Mouse (Mus musculus) neural tube, postnatal 0 days (tissue): Measurements from ENCODE around the gene Poldip3. TPM values are rescaled to one million over a fixed set of nuclear protein-coding genes. Genes with fewer than 3 reads are reported as not detected.

Experiments used
- polyA plus RNA-seq: library from polyadenylated mRNA; unstranded; fragments of >200 nt; fragmentation: Nextera tagmentation; extraction: Ambion mirVana; gene quantifications from 2 replicates; pipeline ENCODE4 v1.2.1, GENCODE M21; 2015

Poldip3 gene
- polyA plus RNA-seq = 90.7 and 96.0 TPM in 2 replicates

GRCm38 (mm10) chr15:83149196-83150072 is at the start of gene Poldip3:
Gene Poldip3, minus strand, starts transcription at chr15:83149384.

GRCm38 (mm10) chr15:83172492-83173429 is 23.6 kb upstream of the Poldip3 start, which contains the start of gene Cyb5r3:
Gene Cyb5r3, minus strand, starts transcription at chr15:83172592.

GRCm38 (mm10) chr15:83122566-83123145 is 26.5 kb downstream of the Poldip3 start, which contains the start of gene Rrp7a:
Gene Rrp7a, minus strand, starts transcription at chr15:83122801.

GRCm38 (mm10) chr15:83089429-83089605 is 59.9 kb downstream of the Poldip3 start, which contains the start of gene Serhl:
Gene Serhl, plus strand, starts transcription at chr15:83089506.

Other genes with a start within 250 kb of the Poldip3 start
- 9.7 and 11.3 TPM in 2 replicates for gene Tcf20, start 161.5 kb downstream of the Poldip3 start, polyA plus RNA-seq
- gene Nfam1, start 116.1 kb downstream of the Poldip3 start, polyA plus RNA-seq = 2.4 TPM in 2 replicates
- 36.9 and 41.6 TPM in 2 replicates for gene Serhl, start 59.9 kb downstream of the Poldip3 start, polyA plus RNA-seq
- gene Rrp7a, start 26.6 kb downstream of the Poldip3 start, polyA plus RNA-seq = 66.0 and 69.4 TPM in 2 replicates
- gene Cyb5r3, start 23.2 kb upstream of the Poldip3 start, polyA plus RNA-seq = 120 and 151 TPM in 2 replicates
- gene A4galt, start 102.4 kb upstream of the Poldip3 start, polyA plus RNA-seq = 6.3 and 8.6 TPM in 2 replicates
- 32.4 and 37.1 TPM in 2 replicates for gene Arfgap3, start 200.9 kb upstream of the Poldip3 start, polyA plus RNA-seq